Mouse (Mus musculus) megakaryocyte, embryonic 14.5 days (primary cell): ENCODE data around the gene Gjb2. TPM values are rescaled to one million over a fixed set of nuclear protein-coding genes. Genes with fewer than 3 reads are reported as not detected.
"Not testable (repeated sequence)": the region's sequence is repeated elsewhere in the genome, so short reads cannot be mapped to it uniquely, and the experiment has no call there.

Experiments
- H3K27me3 ChIP-seq: replicated peaks from 2 replicates; pipeline ENCODE3; 2012; ENCODE audit warnings: inconsistent platforms
- H3K36me3 ChIP-seq: replicated peaks from 2 replicates; pipeline ENCODE3; 2012; ENCODE audit warnings: low read length, inconsistent platforms, mixed read lengths
- H3K4me1 ChIP-seq: 2 replicates; pipeline ENCODE4 v1.6.1; 2012; ENCODE audit warnings: inconsistent platforms
- H3K4me3 ChIP-seq: replicated peaks from 2 replicates; pipeline ENCODE3; 2012; ENCODE audit warnings: moderate library complexity, mild to moderate bottlenecking, inconsistent platforms
- H3K9me3 ChIP-seq: 2 replicates; pipeline ENCODE4 v1.6.1; 2012; ENCODE audit warnings: inconsistent platforms
- FLI1 ChIP-seq: IDR thresholded peaks from 2 replicates; pipeline ENCODE4 v1.6.1; 2012; ENCODE audit warnings: low read length, inconsistent platforms, mixed read lengths
- GATA1 ChIP-seq: IDR thresholded peaks from 3 replicates; pipeline ENCODE4 v1.6.1; 2012; ENCODE audit warnings: mixed read lengths, low read length, inconsistent platforms, borderline replicate concordance
- polyA plus RNA-seq: library from polyadenylated mRNA; stranded (reverse); fragments of >175 nt; gene quantifications from 2 replicates; pipeline ENCODE4 v1.2.3, GENCODE M21; 2012; ENCODE audit warnings: low replicate concordance; ENCODE audit not compliant: insufficient read depth

The Gjb2 gene
- polyA plus RNA-seq, 1 experiment, result not detected

GRCm38 (mm10) chr14:57082863-57083262 lies 21.6 kb downstream of the Gjb2 start:
- Histone ChIP-seq H3K27me3 (peaks cover 17% of the 10 kb centered on the region), H3K4me1 (no peaks in the 10 kb centered on the region), H3K36me3 (no peaks in the 10 kb centered on the region), H3K4me3 (no peak overlapping the region), H3K9me3 (peaks cover 6% of the 10 kb centered on the region)
- no peak for TF ChIP-seq GATA1
- no peak for TF ChIP-seq FLI1

GRCm38 (mm10) chr14:57075537-57075936 lies 29.0 kb downstream of the Gjb2 start:
- H3K9me3 ChIP-seq, result peaks cover 6% of the 10 kb centered on the region
- H3K4me3 ChIP-seq, result no peak overlapping the region
- TF ChIP-seq FLI1 (no peak), GATA1 (no peak)
- H3K36me3 ChIP-seq, result no peaks in the 10 kb centered on the region
- no peaks in the 10 kb centered on the region for H3K4me1 ChIP-seq
- peaks cover 13% of the 10 kb centered on the region for H3K27me3 ChIP-seq

GRCm38 (mm10) chr14:57069906-57070305 lies 34.6 kb downstream of the Gjb2 start:
- H3K4me3 ChIP-seq, H3K9me3 ChIP-seq, H3K36me3 ChIP-seq, H3K4me1 ChIP-seq: not testable (repeated sequence)
- H3K27me3 ChIP-seq, result peaks cover 13% of the 10 kb centered on the region

- H3K27me3 ChIP-seq, result peaks cover 2% of the 10 kb centered on the region
- H3K36me3 ChIP-seq, result no peaks in the 10 kb centered on the region
- TF ChIP-seq GATA1 (no peak), FLI1 (no peak)
- H3K4me3 ChIP-seq, result no peak overlapping the region
- H3K4me1 ChIP-seq, result no peaks in the 10 kb centered on the region; the same call in 1 of the 2 replicates
- H3K9me3 ChIP-seq, result peaks cover 10% of the 10 kb centered on the region
These were observed 38.4 kb downstream of the Gjb2 start for GRCm38 (mm10) chr14:57066053-57066452.

GRCm38 (mm10) chr14:57060052-57060451 lies 44.5 kb downstream of the Gjb2 start:
- not testable (repeated sequence) for H3K4me1 ChIP-seq, H3K4me3 ChIP-seq, H3K36me3 ChIP-seq
- Histone ChIP-seq H3K9me3 (peaks cover 10% of the 10 kb centered on the region), H3K27me3 (peaks cover 40% of the 10 kb centered on the region)

GRCm38 (mm10) chr14:57057563-57058321 lies 46.8 kb downstream of the Gjb2 start, which contains the start of gene Gja3:
TSS of gene Gja3 (minus strand) at chr14:57058100.
- Histone ChIP-seq H3K9me3 (no peaks in the 10 kb centered on the region), H3K27me3 (peaks cover 52% of the 10 kb centered on the region), H3K4me3 (peak within 1 kb of the TSS; percentile 83), H3K4me1 (peaks cover 8% of the 10 kb centered on the region), H3K36me3 (no peaks in the 10 kb centered on the region)
- TF ChIP-seq FLI1, result no peak
- TF ChIP-seq GATA1, result no peak

GRCm38 (mm10) chr14:57057204-57057562 lies 47.3 kb downstream of the Gjb2 start:
- Histone ChIP-seq H3K4me1 (peaks cover 8% of the 10 kb centered on the region), H3K27me3 (peaks cover 54% of the 10 kb centered on the region), H3K36me3 (no peaks in the 10 kb centered on the region), H3K9me3 (no peaks in the 10 kb centered on the region), H3K4me3 (peak overlapping the region; percentile 83)
- TF ChIP-seq FLI1, result no peak
- no peak for TF ChIP-seq GATA1

GRCm38 (mm10) chr14:57052713-57053112 lies 51.8 kb downstream of the Gjb2 start:
- Histone ChIP-seq H3K4me1 (peaks cover 5% of the 10 kb centered on the region), H3K36me3 (no peaks in the 10 kb centered on the region), H3K4me3 (no peak overlapping the region), H3K9me3 (no peaks in the 10 kb centered on the region), H3K27me3 (peaks cover 39% of the 10 kb centered on the region)
- TF ChIP-seq GATA1 (no peak), FLI1 (no peak)

Other genes with a start within 250 kb of the Gjb2 start
- 1.2 TPM in 1 of 2 replicates, not detected in the other for gene Zmym2, start 218.0 kb downstream of the Gjb2 start, polyA plus RNA-seq
- gene Gja3, start 46.6 kb downstream of the Gjb2 start, polyA plus RNA-seq, result not detected in 2 replicates
- not detected in 2 replicates for gene Gm4491, start 11.2 kb upstream of the Gjb2 start, polyA plus RNA-seq
- not detected in 2 replicates for gene Gjb6, start 28.9 kb upstream of the Gjb2 start, polyA plus RNA-seq